Mouse (Mus musculus): ENCODE data around the gene Acot3. TPM values are rescaled to one million over a fixed set of nuclear protein-coding genes. Genes with fewer than 3 reads are reported as not detected.
"Not testable (repeated sequence)": the region's sequence is repeated elsewhere in the genome, so short reads cannot be mapped to it uniquely, and the experiment has no call there.

The Acot3 gene
- polyA plus RNA-seq, 1 experiment = not detected

DNA sequence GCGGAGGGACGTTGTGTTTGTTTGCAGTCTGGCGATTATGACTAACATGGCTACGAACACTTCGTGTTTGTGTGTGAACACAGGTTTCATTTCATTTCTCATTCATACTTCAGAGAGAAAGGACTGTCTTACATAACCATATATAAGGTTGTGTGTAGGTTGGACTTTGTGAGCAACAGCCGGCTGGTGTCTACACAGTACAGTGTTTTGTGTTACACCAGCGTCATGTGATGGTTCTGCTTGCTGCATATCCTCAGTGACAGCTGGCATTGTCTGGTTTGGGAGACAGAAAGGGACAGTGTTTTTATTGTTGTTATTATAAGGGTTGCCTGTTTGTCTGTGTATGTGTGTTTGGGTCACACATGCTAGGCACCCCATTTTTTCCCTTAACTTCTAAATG is 38.2 kb upstream of the Acot3 start:
- Histone ChIP-seq H3K4me3 (replicated peaks; ENCODE audit: control insufficient read depth, low read depth, low read length) (no peak overlapping the region), H3K27ac (ENCODE audit: control insufficient read depth, insufficient read depth, low read depth, low read length, poor library complexity) (no peak overlapping the region), H3K4me1 (ENCODE audit: control insufficient read depth, insufficient read depth, low read length) (no peaks in the 10 kb centered on the region)
- WGBS = 87% methylated on average over 7 of the region's 7 CpGs
- no peak for TF ChIP-seq CTCF (IDR thresholded peaks at IDR 0.05; ENCODE audit: control insufficient read depth, insufficient read depth, low read length)

DNA sequence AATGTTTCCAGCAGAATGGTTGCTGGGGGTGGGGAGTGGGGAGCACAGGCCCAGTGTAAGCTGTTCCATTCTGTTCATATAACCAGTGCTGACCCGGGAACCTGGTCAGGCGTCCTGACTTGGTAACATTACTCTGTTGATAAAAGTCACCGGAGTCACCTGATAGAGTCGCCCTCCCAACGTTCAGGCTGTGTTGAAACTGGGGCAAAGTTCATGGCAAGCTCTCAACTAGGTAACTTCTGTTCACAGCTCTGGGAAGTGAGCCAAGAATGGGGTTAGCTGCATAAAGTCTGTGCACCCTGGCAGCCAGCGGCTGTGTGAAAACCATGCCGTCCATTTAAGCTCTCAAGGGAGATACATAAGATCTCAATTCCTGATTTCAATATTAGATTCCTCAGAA is 31.4 kb upstream of the Acot3 start:
- not testable (repeated sequence) for H3K4me1 ChIP-seq (ENCODE audit: control insufficient read depth, insufficient read depth, low read length); H3K27ac ChIP-seq (ENCODE audit: control insufficient read depth, insufficient read depth, low read depth, low read length, poor library complexity); H3K4me3 ChIP-seq (replicated peaks; ENCODE audit: control insufficient read depth, low read depth, low read length)
- 2% methylated on average over 7 of the region's 7 CpGs for WGBS

DNA sequence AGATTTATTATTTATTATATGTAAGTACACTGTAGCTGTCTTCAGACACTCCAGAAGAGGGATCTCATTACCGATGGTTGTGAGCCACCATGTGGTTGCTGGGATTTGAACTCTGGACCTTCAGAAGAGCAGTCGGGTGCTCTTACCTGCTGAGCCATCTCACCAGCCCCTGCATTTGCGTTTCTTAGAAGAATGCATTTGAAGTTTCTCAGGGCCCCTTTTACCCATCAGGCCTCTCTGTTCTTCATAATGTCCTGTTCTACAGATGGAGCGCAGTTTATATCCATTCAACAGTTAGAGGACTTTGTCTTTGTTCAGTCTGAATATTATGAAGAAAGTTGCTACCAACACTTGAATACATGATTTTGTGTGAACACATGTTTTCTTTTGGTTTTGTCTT is 29.7 kb upstream of the Acot3 start:
- not testable (repeated sequence) for H3K27ac ChIP-seq (ENCODE audit: control insufficient read depth, insufficient read depth, low read depth, low read length, poor library complexity); H3K4me1 ChIP-seq (ENCODE audit: control insufficient read depth, insufficient read depth, low read length); H3K4me3 ChIP-seq (replicated peaks; ENCODE audit: control insufficient read depth, low read depth, low read length)
- WGBS = 91% methylated on average over 4 of the region's 4 CpGs

DNA sequence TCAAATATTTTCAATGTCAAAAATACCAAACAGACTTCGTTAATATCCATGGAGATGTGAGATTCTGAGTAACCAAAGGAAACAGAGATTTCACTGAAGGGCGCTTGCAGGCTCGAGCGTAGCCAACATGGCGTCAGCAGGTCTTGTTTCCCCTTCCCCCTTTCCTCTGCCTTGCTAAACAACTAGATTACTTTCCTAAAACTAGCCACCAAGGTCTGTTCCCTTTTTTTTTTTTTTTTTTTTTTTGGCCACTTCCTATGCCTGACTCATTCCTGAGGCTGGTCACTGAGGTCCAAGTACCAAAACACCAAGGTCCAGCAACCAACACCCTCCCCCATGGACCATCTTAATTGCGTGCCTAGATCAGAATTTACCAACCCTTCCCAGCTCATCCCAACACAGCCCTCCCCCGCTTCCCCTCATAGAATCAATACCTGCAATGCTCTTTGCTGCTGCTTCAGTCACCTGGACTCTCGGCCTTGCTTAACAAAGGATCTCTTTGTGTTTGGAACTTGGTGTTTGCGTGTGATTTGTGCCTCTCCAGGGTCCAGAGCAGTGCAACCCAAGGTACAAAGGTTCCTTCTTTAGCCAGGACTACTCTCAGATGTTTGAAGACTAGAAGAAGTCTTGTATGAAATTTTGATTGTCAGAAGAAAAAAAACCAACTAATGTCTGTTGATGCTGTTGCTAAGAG is 28.7 kb upstream of the Acot3 start:
- 55% methylated on average over 9 of the region's 9 CpGs for WGBS
- H3K27ac ChIP-seq (ENCODE audit: control insufficient read depth, insufficient read depth, low read depth, low read length, poor library complexity) = peak overlapping the region; percentile 63; the same call in 1 of the 2 replicates

DNA sequence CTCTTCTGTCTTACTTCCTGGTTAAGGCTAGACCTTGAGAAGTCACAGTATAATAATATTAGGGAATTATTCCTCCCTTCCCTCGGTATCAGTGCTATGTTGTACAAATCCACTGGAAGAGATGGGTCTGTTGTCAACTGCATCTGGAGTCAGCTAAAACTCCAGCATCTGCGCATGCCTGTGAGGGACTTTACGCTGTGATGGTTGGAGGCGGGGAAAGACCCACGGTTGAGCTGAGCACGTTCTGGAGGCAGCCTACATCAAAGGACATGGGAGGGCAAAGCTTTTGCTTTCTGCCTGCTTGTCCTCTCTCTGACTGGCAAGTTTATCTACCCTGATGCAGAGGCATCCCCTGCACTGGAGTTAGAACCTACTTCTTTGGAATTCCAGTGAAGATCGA is 26.1 kb upstream of the Acot3 start:
- Histone ChIP-seq H3K27ac (ENCODE audit: control insufficient read depth, insufficient read depth, low read depth, low read length, poor library complexity) (no peak overlapping the region), H3K4me1 (ENCODE audit: control insufficient read depth, insufficient read depth, low read length) (peaks cover 4% of the 10 kb centered on the region; the same call in 1 of the 2 replicates), H3K4me3 (replicated peaks; ENCODE audit: control insufficient read depth, low read depth, low read length) (no peak overlapping the region)
- no peak for TF ChIP-seq CTCF (IDR thresholded peaks at IDR 0.05; ENCODE audit: control insufficient read depth, insufficient read depth, low read length)
- TF ChIP-seq POLR2A (IDR thresholded peaks at IDR 0.05; ENCODE audit: borderline replicate concordance, control insufficient read depth, low read depth, low read length) = no peak
- WGBS = 83% methylated on average over 7 of the region's 7 CpGs

More for the DNA sequence above, 28.7 kb upstream of the Acot3 start:
- TF ChIP-seq POLR2A (IDR thresholded peaks at IDR 0.05; ENCODE audit: borderline replicate concordance, control insufficient read depth, low read depth, low read length) (no peak), CTCF (IDR thresholded peaks at IDR 0.05; ENCODE audit: control insufficient read depth, insufficient read depth, low read length) (no peak)
- H3K4me3 ChIP-seq (replicated peaks; ENCODE audit: control insufficient read depth, low read depth, low read length) = no peak overlapping the region
- H3K4me1 ChIP-seq (ENCODE audit: control insufficient read depth, insufficient read depth, low read length) = peaks cover 4% of the 10 kb centered on the region; the same call in 1 of the 2 replicates

DNA sequence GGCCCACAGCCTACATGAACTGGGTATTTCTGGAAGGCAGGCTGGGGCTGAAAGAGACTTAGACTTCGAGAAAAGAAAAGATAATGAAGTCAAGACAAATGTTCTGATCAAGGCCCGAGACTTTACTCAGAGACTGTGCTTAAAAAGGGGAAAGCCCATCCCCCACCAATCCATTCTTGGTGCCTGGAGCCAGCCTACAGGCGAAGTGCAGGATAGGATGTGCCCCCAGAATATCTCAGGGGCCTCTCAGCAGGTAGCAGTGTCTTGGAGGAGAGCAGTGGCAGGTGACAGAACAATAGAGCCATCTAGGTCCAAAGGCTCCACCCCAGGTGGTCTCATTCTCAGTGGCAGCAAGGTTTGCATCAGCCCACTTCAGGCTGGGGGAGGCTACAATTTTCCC is 23.6 kb upstream of the Acot3 start:
- WGBS = 69% methylated on average over 3 of the region's 3 CpGs
- H3K4me1 ChIP-seq (ENCODE audit: control insufficient read depth, insufficient read depth, low read length); H3K27ac ChIP-seq (ENCODE audit: control insufficient read depth, insufficient read depth, low read depth, low read length, poor library complexity): not testable (repeated sequence)

DNA sequence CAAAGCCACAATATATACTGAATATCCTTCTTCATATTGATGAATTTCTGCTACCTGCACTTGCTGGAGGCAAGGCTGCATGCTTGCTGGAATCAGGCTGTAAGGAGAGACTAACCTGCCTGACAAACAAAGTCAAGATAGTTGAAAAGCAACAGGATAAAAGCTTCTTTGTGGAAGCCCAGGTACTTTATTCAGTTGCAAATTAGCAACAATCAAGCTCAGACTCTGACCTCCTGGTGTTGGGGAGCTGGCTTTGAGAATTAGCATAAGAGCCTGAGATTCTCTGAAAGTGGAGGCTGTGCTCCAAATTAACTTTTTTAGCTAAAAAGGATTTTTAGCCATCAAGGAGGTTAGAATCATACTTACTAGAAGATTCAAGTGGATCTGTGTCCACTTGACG is 22.9 kb upstream of the Acot3 start:
- not testable (repeated sequence) for H3K27ac ChIP-seq (ENCODE audit: control insufficient read depth, insufficient read depth, low read depth, low read length, poor library complexity); H3K4me1 ChIP-seq (ENCODE audit: control insufficient read depth, insufficient read depth, low read length); H3K4me3 ChIP-seq (replicated peaks; ENCODE audit: control insufficient read depth, low read depth, low read length)
- 90% methylated on average over 1 of the region's 1 CpGs for WGBS

More for the DNA sequence above, 23.6 kb upstream of the Acot3 start:
- H3K4me3 ChIP-seq (replicated peaks; ENCODE audit: control insufficient read depth, low read depth, low read length) = not testable (repeated sequence)

DNA sequence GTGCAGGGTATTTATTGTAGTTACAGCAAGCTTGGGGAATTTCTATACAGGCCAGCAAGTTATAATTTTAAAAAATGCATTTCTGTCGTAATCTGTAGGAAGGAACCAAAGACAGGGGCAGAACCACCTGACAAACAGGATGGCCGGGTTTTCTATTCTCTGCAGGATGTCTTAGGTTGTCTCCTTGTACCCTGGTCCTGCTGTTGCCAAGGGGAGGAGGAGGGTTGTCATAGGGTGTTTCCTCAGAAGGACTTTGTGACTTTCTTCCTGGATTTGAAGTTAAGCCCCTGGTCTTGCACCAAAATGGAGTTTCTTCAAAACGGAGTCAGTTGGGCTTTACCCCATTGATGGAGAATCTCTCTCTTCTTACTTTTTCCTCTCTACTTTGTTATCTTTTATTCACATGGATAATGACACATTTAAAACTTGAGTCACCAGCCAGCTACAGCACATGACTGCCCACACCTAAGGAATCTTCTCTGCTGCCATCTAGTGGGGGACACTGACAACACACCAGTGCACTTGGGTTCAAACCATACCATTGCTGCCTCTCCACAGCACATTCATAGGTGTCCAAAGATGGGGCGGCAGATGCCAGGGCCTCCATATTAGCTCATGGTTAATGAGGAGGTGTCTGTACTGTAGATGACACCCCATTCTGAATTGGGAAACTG is 21.1 kb upstream of the Acot3 start:
- no peak overlapping the region for H3K4me3 ChIP-seq (replicated peaks; ENCODE audit: control insufficient read depth, low read depth, low read length)
- H3K4me1 ChIP-seq (ENCODE audit: control insufficient read depth, insufficient read depth, low read length) = no peaks in the 10 kb centered on the region
- TF ChIP-seq POLR2A (IDR thresholded peaks at IDR 0.05; ENCODE audit: borderline replicate concordance, control insufficient read depth, low read depth, low read length) (no peak), CTCF (IDR thresholded peaks at IDR 0.05; ENCODE audit: control insufficient read depth, insufficient read depth, low read length) (peak; percentile 94)
- 34% methylated on average over 4 of the region's 4 CpGs for WGBS
- no peak overlapping the region for H3K27ac ChIP-seq (ENCODE audit: control insufficient read depth, insufficient read depth, low read depth, low read length, poor library complexity)

DNA sequence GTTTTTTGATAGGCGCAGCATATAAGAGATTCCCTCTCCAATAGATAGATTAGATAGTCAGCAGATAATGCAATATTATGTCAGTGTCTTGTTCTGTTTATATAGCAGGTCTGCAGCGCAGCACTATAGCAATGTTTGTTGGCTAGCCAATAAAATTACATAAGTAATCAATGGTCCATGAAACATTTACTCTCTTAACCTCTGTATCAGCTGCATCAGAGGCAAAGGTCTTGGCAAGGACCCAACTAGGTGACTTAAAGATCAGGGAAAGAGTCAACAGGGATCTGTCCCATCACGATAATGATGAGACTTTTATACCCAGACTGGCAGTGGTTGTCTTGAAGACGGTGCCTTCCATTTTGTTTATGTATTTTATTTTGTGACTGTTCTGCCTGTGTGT is 19.1 kb upstream of the Acot3 start:
- TF ChIP-seq CTCF (IDR thresholded peaks at IDR 0.05; ENCODE audit: control insufficient read depth, insufficient read depth, low read length) (no peak), POLR2A (IDR thresholded peaks at IDR 0.05; ENCODE audit: borderline replicate concordance, control insufficient read depth, low read depth, low read length) (no peak)
- no peak overlapping the region for H3K4me3 ChIP-seq (replicated peaks; ENCODE audit: control insufficient read depth, low read depth, low read length)
- H3K4me1 ChIP-seq (ENCODE audit: control insufficient read depth, insufficient read depth, low read length) = no peaks in the 10 kb centered on the region
- WGBS = 86% methylated on average over 4 of the region's 4 CpGs
- H3K27ac ChIP-seq (ENCODE audit: control insufficient read depth, insufficient read depth, low read depth, low read length, poor library complexity) = no peak overlapping the region

DNA sequence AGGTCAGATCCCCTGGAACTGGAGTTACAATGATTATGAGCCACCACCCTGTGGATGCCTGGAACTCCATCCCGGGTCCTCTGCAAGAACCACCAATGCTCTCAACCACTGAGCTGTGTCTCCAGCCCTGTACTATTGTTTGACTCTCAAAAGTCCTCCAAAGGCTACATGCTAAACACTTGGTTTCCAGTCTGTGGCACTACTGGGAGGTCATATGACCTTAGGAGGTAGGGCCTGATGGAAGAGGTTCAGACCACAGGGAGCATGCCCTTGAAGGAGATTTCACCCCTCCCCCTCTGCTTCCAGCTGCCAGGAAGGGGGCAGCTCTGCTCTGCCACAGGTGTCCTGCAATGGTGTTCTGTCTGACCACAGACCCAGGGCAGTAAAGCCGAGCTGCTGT is 18.6 kb upstream of the Acot3 start:
- not testable (repeated sequence) for H3K4me1 ChIP-seq (ENCODE audit: control insufficient read depth, insufficient read depth, low read length); H3K4me3 ChIP-seq (replicated peaks; ENCODE audit: control insufficient read depth, low read depth, low read length); H3K27ac ChIP-seq (ENCODE audit: control insufficient read depth, insufficient read depth, low read depth, low read length, poor library complexity)
- WGBS = 41% methylated on average over 2 of the region's 2 CpGs

All from bone marrow, adult 2 months (tissue).